Comparison of ENCODE assay signal across 9 mouse cellular contexts in the genomic region with DNA sequence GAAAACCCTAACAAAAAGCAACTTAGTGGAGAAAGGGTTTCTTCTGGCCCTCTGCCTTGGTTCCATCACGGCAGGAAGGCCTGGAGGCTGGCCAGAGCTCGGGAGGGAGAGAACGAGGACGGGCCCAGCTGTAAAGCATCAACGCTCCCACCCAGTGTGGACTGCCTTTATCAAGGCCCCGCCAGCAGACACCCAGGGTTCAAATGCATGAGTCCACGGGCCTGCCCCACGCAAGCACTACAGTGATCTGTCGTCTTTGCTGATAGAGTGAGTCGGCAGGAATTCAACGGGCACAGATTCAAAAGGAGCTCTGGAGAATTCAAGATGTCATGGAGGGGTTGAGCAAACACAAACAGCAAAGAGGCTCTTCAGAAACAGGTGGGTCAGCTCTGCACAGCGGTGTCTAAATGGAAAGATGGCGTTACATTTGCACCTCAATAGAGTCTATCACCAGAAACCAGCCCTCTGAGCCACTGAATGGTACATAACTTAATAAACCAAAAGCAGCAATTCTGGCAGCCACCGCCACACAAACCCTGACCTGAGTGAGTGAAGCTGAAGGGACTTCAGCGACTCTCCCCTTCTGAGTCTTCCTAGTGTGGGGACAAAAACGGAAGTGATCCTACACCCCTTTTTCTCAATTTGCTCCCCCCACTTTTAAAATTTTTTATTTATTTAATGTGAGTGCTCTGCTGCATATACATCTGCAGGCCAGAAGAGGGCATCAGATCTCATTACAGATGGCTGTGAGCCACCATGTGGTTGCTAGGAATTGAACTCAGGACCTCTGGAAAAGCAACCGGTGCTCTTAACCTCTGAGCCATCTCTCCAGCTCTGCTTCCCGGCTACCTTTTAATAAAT. TPM values are rescaled to one million over a fixed set of nuclear protein-coding genes. Genes with fewer than 3 reads are reported as not detected.
DNase-seq lines count a peak whose midpoint lies in the region; ATAC-seq and TF ChIP-seq lines count a peak whose summit lies in the region.
"Had no signal": no experiment of that assay in that cellular context is flagged by ENCODE, and none has a peak within 500 bp of the region (broad histone marks: within the 10 kb centered on the region; RNA-seq: fewer than 3 reads in every experiment).

No protein-coding gene starts in this region.

- H3K4me1 ChIP-seq in forebrain, postnatal 0 days (ENCODE audit: insufficient read depth), result no peaks in the 10 kb centered on the region
- H3K4me1 ChIP-seq in forebrain, embryonic 16.5 days (replicated peaks; ENCODE audit: control insufficient read depth, insufficient read depth, low read length), result no peaks in the 10 kb centered on the region

- H3K36me3 ChIP-seq in forebrain, postnatal 0 days (ENCODE audit: insufficient read depth), result peaks cover 51% of the 10 kb centered on the region
- peaks cover 21% of the 10 kb centered on the region for H3K36me3 ChIP-seq in forebrain, embryonic 16.5 days (ENCODE audit: control insufficient read depth, insufficient read depth)

- H3K27me3 ChIP-seq in forebrain, postnatal 0 days (ENCODE audit: insufficient read depth, low read length), result no peaks in the 10 kb centered on the region
- no peaks in the 10 kb centered on the region for H3K27me3 ChIP-seq in forebrain, embryonic 16.5 days (replicated peaks; ENCODE audit: control insufficient read depth, insufficient read depth, low read length)

- DNase-seq in forebrain, postnatal 0 days, result no peak
- peak; percentile 65 to 75 for DNase-seq in kidney, postnatal 4 days
- no peak for DNase-seq in kidney, adult 11 months
- DNase-seq in ZHBTc4 (ENCODE audit: low read depth, low spot score), result peak; percentile 80
- DNase-seq in lung, postnatal 25 days (ENCODE audit: low spot score), result peak; percentile 23
- DNase-seq in embryo, embryonic 9.5 days (ENCODE audit: extremely low spot score), result no peak
- DNase-seq: thymus, adult 18-20 months had no signal

- H3K27ac ChIP-seq in forebrain, postnatal 0 days (ENCODE audit: low read depth, low read length), result no peak overlapping the region
- no peak overlapping the region for H3K27ac ChIP-seq in forebrain, embryonic 16.5 days (ENCODE audit: low read length)

- no peak overlapping the region for H3K4me3 ChIP-seq in forebrain, postnatal 0 days (ENCODE audit: low read depth, low read length)
- no peak overlapping the region for H3K4me3 ChIP-seq in forebrain, embryonic 16.5 days (replicated peaks; ENCODE audit: low read length)

- no peak overlapping the region for H3K4me2 ChIP-seq in forebrain, postnatal 0 days (ENCODE audit: low read depth)
- no peak overlapping the region for H3K4me2 ChIP-seq in forebrain, embryonic 16.5 days (ENCODE audit: low read length)

- no peak for ATAC-seq in forebrain, postnatal 0 days
- no peak for ATAC-seq in forebrain, embryonic 16.5 days
- no peak for ATAC-seq in inflammation-experienced regulatory T-cells, adult 6 months

- WGBS in forebrain, postnatal 0 days, result 66% methylated on average over 18 of the region's 18 CpGs
- WGBS in forebrain, embryonic 16.5 days, result 68% methylated on average over 18 of the region's 18 CpGs

- H3K9ac ChIP-seq in forebrain, postnatal 0 days, result no peak overlapping the region
- no peak overlapping the region for H3K9ac ChIP-seq in forebrain, embryonic 16.5 days (replicated peaks; ENCODE audit: low read depth, low read length)

- H3K9me3 ChIP-seq in forebrain, postnatal 0 days (ENCODE audit: low read length), result no peaks in the 10 kb centered on the region
- H3K9me3 ChIP-seq in forebrain, embryonic 16.5 days (ENCODE audit: control insufficient read depth, low read length), result no peaks in the 10 kb centered on the region

- peak; percentile 35; the same call in 1 of the 2 replicates for TF ChIP-seq CTCF in forebrain, postnatal 0 days (IDR thresholded peaks at IDR 0.05; ENCODE audit: low read depth)

RNA-seq across cellular contexts. Expression of a gene that starts 45.3 kb away (rescaled TPM):
- total RNA-seq in forebrain, postnatal 0 days (2014; rRNA removed), result 19.5 and 34.6 TPM in 2 replicates
- 2.8 and 4.0 TPM in 2 replicates for polyA plus RNA-seq in forebrain, postnatal 0 days (2015; fragmentation: Nextera tagmentation; extraction: Ambion mirVana)
- 6.5 TPM in 2 replicates for polyA plus RNA-seq in forebrain, embryonic 16.5 days (2015; fragmentation: Nextera tagmentation; extraction: Ambion mirVana)
- 10 to 100 TPM; 38.6 to 41.5 (median 39.2) TPM for polyA plus RNA-seq in inflammation-experienced regulatory T-cells, adult 6 months (2017; shearing (Covaris generic))

Comparison
In these comparisons a context has a peak if more than half of its experiments do, and no peak if none do; other contexts are left out.
1. DNase-seq: peak in kidney, postnatal 4 days (2 of 2), ZHBTc4 (single experiment) and lung, postnatal 25 days (single experiment); none in forebrain, postnatal 0 days (single experiment), kidney, adult 11 months (single experiment) and embryo, embryonic 9.5 days (single experiment).